In the genomic region with DNA sequence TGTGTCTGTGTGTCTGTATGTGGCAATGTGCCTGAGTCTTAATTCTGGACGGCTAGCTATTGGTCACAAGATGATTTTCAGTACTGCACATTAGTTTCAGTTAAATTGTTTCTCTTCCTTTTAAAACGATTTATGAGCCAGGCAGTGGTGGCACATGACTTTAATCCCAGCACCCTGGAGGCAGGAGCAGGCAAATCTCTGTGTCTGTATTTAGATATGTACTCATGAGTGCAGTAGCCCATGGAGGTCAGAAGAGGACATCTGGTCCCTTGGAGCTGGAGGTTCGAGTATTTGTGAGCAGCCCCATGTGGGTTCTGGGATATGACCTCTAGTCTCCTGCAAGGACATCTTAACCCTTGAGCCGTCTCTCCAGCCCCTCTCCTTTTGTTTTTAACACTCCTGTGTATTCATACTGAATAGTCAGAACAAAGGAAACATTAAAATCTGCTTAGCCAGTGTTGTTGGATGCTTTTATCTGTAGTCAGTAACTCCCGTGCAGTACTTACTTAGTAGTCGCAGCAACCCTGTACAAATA, we compare ENCODE assay signal across 21 mouse cellular contexts. TPM values are rescaled to one million over a fixed set of nuclear protein-coding genes. Genes with fewer than 3 reads are reported as not detected.
DNase-seq lines count a peak whose midpoint lies in the region; ATAC-seq and TF ChIP-seq lines count a peak whose summit lies in the region.
"Had no signal": no experiment of that assay in that cellular context is flagged by ENCODE, and none has a peak within 500 bp of the region (broad histone marks: within the 10 kb centered on the region; RNA-seq: fewer than 3 reads in every experiment).

No protein-coding gene starts in this region.

- H3K9me3 ChIP-seq in E14TG2a.4 (ENCODE audit: low read length), result no peaks in the 10 kb centered on the region
- H3K9me3 ChIP-seq in intestine, embryonic 16.5 days (ENCODE audit: control insufficient read depth, low read length), result no peaks in the 10 kb centered on the region
- H3K9me3 ChIP-seq: liver, embryonic 13.5 days; midbrain, embryonic 13.5 days; neural tube, embryonic 13.5 days had no signal

- ATAC-seq in intestine, embryonic 16.5 days, result no peak
- ATAC-seq: midbrain, embryonic 13.5 days had no signal

- peak; percentile 66 for DNase-seq in kidney, adult 11 months
- no peak for DNase-seq in kidney, postnatal 10 days
- DNase-seq in A20 (ENCODE audit: low read depth, low spot score), result peak; percentile 15
- no peak for DNase-seq in natural killer cell, adult 2 months (ENCODE audit: low spot score in 2 of 2)
- DNase-seq in left cerebral cortex, adult 18-20 months (ENCODE audit: low spot score in 2 of 2), result no peak
- DNase-seq: adrenal gland, adult 2 months; cerebellum, adult 11 months; cerebellum, adult 9-11 months; layer of hippocampus, adult 9-11 months; liver, embryonic 13.5 days; lung, adult 2 months; lung, postnatal 14 days; retina, postnatal 1 day; right cerebral cortex, postnatal 25 days had no signal

- peak overlapping the region; percentile 36 for H3K4me2 ChIP-seq in intestine, embryonic 16.5 days (ENCODE audit: low read depth, low read length)
- H3K4me2 ChIP-seq: hindbrain, embryonic 14.5 days; liver, embryonic 13.5 days; midbrain, embryonic 13.5 days; neural tube, embryonic 13.5 days had no signal

- H3K27ac ChIP-seq in intestine, embryonic 16.5 days (ENCODE audit: low read length), result peak overlapping the region; percentile 74
- H3K27ac ChIP-seq: hindbrain, embryonic 14.5 days; kidney, postnatal 0 days; left cerebral cortex, adult 2 months; liver, embryonic 13.5 days; midbrain, embryonic 13.5 days; neural tube, embryonic 13.5 days had no signal

- 71% methylated on average over 6 of the region's 6 CpGs for WGBS in intestine, embryonic 16.5 days

- H3K9ac ChIP-seq in intestine, embryonic 16.5 days (ENCODE audit: low read depth, low read length), result no peak overlapping the region
- H3K9ac ChIP-seq: hindbrain, embryonic 14.5 days; liver, embryonic 13.5 days; midbrain, embryonic 13.5 days had no signal

- H3K36me3 ChIP-seq in E14TG2a.4 (ENCODE audit: insufficient read depth, low read length), result peaks cover 35% of the 10 kb centered on the region
- H3K36me3 ChIP-seq in intestine, embryonic 16.5 days (ENCODE audit: control insufficient read depth, insufficient read depth, low read length), result 0 out of 2 replicates have a peak, but pooled peaks cover 2% of the 10 kb centered on the region
- H3K36me3 ChIP-seq: liver, embryonic 13.5 days had no signal

- H3K4me1 ChIP-seq in E14TG2a.4 (replicated peaks; ENCODE audit: low read depth, low read length), result peaks cover 52% of the 10 kb centered on the region
- peaks cover 5% of the 10 kb centered on the region; the same call in 1 of the 2 replicates for H3K4me1 ChIP-seq in intestine, embryonic 16.5 days (ENCODE audit: control insufficient read depth, insufficient read depth, low read length)

- H3K27me3 ChIP-seq in E14TG2a.4 (ENCODE audit: insufficient read depth, low read length), result no peaks in the 10 kb centered on the region
- no peaks in the 10 kb centered on the region for H3K27me3 ChIP-seq in intestine, embryonic 16.5 days (replicated peaks; ENCODE audit: control insufficient read depth, insufficient read depth, low read length)
- H3K27me3 ChIP-seq: liver, embryonic 13.5 days; midbrain, embryonic 13.5 days; neural tube, embryonic 13.5 days had no signal

- H3K4me3 ChIP-seq in E14TG2a.4 (replicated peaks; ENCODE audit: low read length), result peak overlapping the region; percentile 32
- no peak overlapping the region for H3K4me3 ChIP-seq in intestine, embryonic 16.5 days (ENCODE audit: low read length)
- H3K4me3 ChIP-seq: left cerebral cortex, adult 2 months; liver, embryonic 13.5 days; midbrain, embryonic 13.5 days; neural tube, embryonic 13.5 days had no signal

- no peak for TF ChIP-seq CTCF in E14TG2a.4 (conservative IDR thresholded peaks at IDR 0.05; ENCODE audit: low read length)

RNA-seq across cellular contexts. Expression of a gene that starts 3.3 kb away (rescaled TPM):
- 345 and 365 TPM in 2 replicates for polyA plus RNA-seq in intestine, embryonic 16.5 days (2015; fragmentation: Nextera tagmentation; extraction: Ambion mirVana)
- 10 to 100 TPM; 70.2 to 79.3 TPM for total RNA-seq in left cerebral cortex, adult 18-20 months (2021)

RNA-seq across cellular contexts. Expression of a gene that starts 6.1 kb away (rescaled TPM):
- 86.6 and 109 TPM in 2 replicates for polyA plus RNA-seq in intestine, embryonic 16.5 days (2015; fragmentation: Nextera tagmentation; extraction: Ambion mirVana)
- total RNA-seq in left cerebral cortex, adult 18-20 months (2021), result 10 to 100 TPM; 28.8 to 32.1 TPM

RNA-seq across cellular contexts. Expression of a gene that starts 27.5 kb away (rescaled TPM):
- 118 and 132 TPM in 2 replicates for polyA plus RNA-seq in intestine, embryonic 16.5 days (2015; fragmentation: Nextera tagmentation; extraction: Ambion mirVana)
- total RNA-seq in left cerebral cortex, adult 18-20 months (2021), result 10 to 100 TPM; 68.7 to 72.2 TPM

Comparison
In these comparisons a context has a peak if more than half of its experiments do, and no peak if none do; other contexts are left out.
1. DNase-seq: peak in kidney, adult 11 months (single experiment) and A20 (single experiment); none in kidney, postnatal 10 days (single experiment), natural killer cell, adult 2 months (0 of 2) and left cerebral cortex, adult 18-20 months (0 of 2).